Mouse (Mus musculus): ENCODE measurements around the gene Myog.
"Not testable (repeated sequence)": the region's sequence is repeated elsewhere in the genome, so short reads cannot be mapped to it uniquely, and the experiment has no call there.

Myog gene

DNA sequence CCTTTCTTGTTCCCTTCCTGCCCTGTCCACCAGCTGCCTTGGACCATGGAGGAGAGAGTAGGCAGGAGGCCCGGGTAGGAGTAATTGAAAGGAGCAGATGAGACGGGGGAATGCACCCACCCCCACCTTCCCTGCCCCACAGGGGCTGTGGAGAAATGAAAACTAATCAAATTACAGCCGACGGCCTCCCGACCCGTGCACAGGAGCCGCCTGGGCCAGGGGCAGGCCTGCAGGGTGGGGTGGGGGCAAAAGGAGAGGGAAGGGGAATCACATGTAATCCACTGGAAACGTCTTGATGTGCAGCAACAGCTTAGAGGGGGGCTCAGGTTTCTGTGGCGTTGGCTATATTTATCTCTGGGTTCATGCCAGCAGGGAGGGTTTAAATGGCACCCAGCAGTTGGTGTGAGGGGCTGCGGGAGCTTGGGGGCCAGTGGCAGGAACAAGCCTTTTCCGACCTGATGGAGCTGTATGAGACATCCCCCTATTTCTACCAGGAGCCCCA is at the start of gene Myog:
Myog (plus strand) TSS at position 392 of the 502 bp plus-strand sequence.
- in situ Hi-C loops (cut with MboI; ENCODE audit: low pct_unique_long_range_greater_than_20kb in 1 of 2, low sequenced_read_pairs in 2 of 2, unreplicated experiment in 1 of 2): loop anchor here in 1 of 2 experiments (5.0 kb wide), 1 partner anchor 137 kb away; no protein-coding TSS in a partner anchor

DNA sequence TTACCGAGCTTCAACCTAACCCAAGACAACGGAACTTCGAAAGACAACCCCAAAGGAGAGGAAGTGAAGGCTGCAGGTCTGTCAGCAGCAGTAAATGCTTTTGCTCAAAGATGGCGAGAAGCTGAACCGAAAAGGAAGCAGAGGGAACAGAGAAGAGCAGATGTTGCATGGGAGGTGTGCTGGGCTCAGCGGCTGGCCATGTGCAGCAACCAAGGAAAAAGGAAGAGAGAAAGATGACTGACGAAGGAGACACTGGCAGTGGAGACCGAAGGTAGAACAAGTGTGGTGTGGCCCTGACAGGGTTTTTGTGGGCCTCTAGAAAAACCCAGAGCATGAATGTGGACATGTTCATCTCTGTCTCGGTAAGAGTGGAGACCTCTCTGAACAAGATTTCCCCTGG is 49.1 kb upstream of the Myog start:
- in situ Hi-C loops (cut with MboI; ENCODE audit: low pct_unique_long_range_greater_than_20kb in 1 of 2, low sequenced_read_pairs in 2 of 2, unreplicated experiment in 1 of 2): no loop called here

DNA sequence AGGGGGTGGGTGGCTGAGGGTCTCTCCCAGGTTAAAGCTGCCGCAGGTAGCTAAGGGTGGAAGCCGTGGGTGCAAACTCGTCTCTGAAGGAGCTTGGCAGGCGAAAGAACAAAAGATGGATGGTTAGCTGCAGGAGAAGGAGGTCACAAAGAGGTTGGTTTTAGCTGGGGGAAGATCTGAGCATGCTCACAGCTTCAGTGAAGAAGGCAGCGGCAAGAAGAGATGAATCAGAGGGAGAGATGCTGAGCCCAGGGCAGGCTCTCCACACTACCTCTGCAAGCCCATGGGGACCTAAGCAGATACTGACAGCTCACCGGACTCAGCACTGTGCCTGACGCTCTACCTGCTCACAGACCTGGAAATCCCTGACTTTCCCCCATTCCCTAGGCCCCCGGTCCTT is 48.5 kb upstream of the Myog start:
- in situ Hi-C loops (cut with MboI; ENCODE audit: low pct_unique_long_range_greater_than_20kb in 1 of 2, low sequenced_read_pairs in 2 of 2, unreplicated experiment in 1 of 2): no loop called here

DNA sequence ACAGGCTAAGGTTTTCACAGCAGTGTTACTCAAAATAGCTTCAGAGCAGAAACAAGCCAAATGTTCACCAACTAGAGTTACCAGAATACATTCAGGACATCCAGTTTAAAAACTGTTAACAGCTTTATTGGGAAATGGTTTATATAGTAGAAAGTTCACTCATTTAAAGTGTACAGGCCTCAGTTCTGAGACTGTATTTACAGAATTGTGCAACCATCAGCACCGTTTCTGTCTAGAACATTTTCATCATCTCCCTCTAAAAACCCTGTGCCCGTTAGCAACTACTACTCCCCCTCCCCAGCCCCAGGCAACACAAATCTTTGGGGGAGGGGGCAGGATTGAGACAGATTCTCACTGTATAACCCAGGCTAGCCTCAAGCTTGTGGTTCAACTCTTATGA is 47.5 kb upstream of the Myog start:
- in situ Hi-C loops (cut with MboI; ENCODE audit: low pct_unique_long_range_greater_than_20kb in 1 of 2, low sequenced_read_pairs in 2 of 2, unreplicated experiment in 1 of 2): no loop called here

DNA sequence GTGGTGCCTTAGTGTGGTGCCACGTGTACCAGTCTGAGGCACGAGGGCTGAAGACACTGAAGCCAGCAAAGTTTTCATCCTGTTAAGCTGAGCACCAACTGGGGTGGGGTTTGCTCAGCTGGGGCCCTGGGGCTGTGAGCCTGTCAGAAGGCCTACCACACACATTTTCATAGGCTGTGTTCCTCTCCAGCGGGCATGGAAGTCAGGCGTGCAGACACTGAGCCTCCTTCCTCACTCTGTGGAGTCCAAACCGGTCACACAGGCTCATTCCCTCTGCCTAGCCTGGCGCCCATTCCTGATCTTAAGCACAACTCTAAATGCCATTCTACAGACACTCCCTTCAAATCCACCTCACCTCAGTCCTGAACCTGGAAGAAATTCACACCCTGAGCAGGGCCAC is 46.3 kb upstream of the Myog start:
- in situ Hi-C loops (cut with MboI; ENCODE audit: low pct_unique_long_range_greater_than_20kb in 1 of 2, low sequenced_read_pairs in 2 of 2, unreplicated experiment in 1 of 2): no loop called here

DNA sequence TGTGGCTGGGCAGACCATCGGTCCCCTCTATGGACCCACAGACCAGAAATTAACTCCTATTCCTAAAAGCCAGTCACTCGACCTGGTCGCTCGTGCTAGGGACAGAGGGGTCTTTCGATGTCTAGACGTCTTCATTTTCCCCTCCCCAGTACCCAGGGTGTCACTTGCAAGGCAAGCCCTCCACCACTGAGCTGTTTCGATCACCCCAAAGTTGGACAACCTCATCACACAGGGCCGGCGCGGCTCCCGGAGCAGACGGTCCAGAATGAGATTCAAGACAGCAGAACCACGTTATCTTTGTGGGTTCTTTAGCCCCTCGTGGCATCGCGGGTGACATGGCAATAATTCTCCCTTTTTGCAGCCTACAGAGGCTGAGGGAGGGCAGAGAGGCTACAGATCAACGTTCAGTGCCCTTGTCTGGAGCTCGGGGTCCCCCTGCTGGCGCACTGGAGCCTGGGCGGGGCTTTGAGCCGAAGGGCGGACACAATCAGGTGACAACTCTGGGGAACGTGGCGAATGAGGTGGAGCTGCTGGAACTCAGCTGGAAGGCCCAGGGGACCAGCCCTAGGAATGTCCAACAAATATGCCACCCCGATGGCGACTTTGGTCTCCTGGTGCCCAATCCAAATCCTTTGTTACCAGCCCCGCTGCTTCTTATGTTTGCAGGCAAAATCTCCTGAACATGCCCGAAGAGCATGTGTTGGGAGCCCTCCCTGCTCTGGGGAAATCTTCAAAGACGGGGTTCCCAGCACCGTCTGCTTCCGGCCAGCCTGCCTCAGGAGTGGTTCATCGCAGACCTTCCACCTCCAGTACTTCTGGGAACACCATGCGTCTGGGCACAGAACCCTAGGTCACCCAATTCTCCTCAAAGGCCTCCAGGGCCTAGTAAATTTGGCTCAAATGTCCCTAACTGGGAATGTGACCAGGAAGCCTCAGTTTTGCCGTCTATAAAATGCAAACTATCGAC is 45.6 kb upstream of the Myog start:
- in situ Hi-C loops (cut with MboI; ENCODE audit: low pct_unique_long_range_greater_than_20kb in 1 of 2, low sequenced_read_pairs in 2 of 2, unreplicated experiment in 1 of 2): no loop called here

DNA sequence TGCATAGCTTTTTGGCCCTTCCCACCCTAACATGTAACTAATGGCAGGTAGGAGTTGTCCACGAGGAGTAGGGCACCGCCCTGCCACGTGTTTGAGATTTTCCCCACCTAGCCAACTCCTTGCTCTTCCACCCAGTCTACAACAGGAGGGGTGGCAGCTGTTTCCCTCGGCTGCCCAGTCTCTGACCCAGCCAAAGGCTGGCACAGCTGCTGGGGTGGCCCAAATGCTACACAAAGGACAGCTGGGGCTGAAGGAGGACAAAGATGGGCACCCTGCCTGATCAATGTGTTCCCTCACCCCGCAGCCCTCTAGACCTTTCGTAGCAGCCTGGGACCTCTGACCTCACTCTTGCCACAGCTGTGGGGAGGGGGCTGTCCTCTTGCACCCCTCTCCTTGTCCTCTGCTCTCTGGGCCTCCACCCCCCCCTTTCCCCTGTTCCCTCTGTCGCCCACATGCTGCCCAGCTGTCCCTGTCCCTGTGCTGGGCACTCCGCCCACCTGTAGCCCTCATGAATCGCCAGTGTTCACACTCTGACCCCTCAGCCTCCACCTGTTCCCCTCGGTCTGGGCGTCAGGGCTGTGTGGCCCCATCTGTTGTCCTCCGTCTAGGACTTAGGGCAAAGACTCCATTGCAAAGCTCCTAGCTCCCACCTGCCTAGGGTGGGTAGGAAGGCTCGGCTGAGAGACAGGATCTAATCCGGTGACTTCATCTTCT is 44.6 kb upstream of the Myog start:
- in situ Hi-C loops (cut with MboI; ENCODE audit: low pct_unique_long_range_greater_than_20kb in 1 of 2, low sequenced_read_pairs in 2 of 2, unreplicated experiment in 1 of 2): no loop called here

DNA sequence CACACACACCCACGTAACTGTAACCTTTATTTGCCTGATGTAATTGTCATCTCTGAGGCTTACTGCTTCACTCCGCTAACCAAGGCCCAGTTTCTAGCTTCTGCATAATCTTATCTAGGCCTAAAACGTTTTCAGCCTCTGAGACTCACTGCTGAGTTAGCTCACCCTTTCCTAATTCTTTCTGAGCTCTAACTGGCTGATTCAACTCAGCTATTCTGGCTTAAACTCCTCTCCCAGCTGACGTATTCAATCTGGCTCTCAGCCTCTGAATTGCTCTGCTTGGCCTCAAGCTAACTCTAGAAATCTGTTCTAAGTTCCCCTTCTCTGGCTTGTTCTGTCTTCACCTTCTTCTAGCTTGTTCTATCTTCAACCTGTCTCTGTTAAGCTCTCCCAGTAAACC is 43.2 kb upstream of the Myog start:
- in situ Hi-C loops (cut with MboI; ENCODE audit: low pct_unique_long_range_greater_than_20kb in 1 of 2, low sequenced_read_pairs in 2 of 2, unreplicated experiment in 1 of 2): no loop called here

DNA sequence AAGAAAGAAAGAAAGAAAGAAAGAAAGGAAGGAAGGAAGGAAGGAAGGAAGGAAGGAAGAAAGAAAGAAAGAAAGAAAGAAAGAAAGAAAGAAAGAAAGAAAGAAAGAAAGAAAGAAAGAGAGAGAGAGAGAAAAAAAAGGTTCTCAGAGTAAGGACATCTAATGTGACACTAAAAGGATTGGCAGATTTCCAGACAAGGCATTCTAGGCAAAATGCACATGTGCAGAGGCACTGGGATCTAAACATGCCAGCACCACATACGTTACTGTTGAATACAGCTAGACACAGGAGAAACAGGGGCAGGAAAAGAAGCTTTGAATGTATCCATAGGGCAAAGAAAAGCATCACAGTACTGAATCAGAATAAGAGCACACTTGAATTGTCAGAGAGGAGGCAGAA is 40.1 kb upstream of the Myog start:
- in situ Hi-C loops (cut with MboI; ENCODE audit: low pct_unique_long_range_greater_than_20kb in 1 of 2, low sequenced_read_pairs in 2 of 2, unreplicated experiment in 1 of 2): not testable (repeated sequence)

DNA sequence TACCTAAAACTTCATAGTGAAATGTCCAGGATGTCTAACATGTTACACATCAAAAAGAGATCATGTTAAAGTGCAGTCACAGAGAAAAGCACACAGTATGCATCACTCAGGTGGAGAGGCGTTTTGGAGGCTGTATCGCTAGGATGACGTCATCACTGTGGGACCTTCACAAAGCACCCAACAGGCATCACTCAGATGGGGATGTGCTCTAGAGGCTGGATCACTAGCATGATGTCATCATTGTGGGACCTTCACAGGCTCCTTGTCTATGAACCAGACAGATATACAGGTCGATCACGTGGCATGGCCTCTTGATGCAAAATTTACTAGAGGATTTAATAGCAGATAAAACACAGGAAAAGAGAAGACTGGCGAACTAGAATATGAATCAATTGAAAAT is 25.4 kb upstream of the Myog start:
- in situ Hi-C loops (cut with MboI; ENCODE audit: low pct_unique_long_range_greater_than_20kb in 1 of 2, low sequenced_read_pairs in 2 of 2, unreplicated experiment in 1 of 2): no loop called here

DNA sequence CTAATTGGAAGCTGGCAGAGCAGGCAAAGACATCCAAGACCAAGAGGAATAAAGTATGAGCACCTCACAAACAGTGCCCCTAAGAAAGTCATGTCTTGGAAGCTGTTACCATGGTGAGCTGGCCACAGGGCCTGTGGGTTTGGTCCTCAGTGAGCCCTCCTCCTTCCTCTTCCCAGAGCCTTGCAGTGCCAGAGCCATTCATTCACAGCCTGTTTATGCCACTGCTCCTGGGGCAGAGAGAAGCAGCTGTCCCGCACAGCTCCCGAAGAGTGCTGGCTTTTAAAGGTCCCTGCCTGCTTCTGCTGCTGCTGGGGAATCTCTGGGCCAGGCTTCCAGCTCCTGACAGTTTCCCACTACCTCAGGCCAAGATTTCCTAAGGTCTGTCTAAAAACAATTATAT is 24.0 kb upstream of the Myog start:
- in situ Hi-C loops (cut with MboI; ENCODE audit: low pct_unique_long_range_greater_than_20kb in 1 of 2, low sequenced_read_pairs in 2 of 2, unreplicated experiment in 1 of 2): no loop called here

DNA sequence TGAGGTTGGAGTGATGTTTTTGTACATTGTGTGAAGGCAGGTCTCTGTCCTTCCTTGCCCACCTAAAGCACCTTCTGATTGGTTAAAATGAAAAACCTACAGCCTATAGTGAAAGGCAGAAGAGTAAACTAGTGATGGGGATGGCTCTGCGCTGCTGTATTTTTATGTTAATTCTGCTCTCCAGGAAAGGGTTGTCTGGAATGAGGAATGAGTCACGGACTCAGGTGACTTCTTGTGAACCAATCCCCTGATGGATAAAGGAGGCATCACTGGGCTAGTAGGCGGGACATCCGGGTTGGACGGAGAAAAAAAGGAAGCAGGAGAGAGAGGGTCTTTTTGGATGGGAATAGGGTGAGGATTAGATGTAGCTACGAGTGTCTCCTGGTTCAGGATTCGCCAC is 19.8 kb upstream of the Myog start:
- in situ Hi-C loops (cut with MboI; ENCODE audit: low pct_unique_long_range_greater_than_20kb in 1 of 2, low sequenced_read_pairs in 2 of 2, unreplicated experiment in 1 of 2): no loop called here

DNA sequence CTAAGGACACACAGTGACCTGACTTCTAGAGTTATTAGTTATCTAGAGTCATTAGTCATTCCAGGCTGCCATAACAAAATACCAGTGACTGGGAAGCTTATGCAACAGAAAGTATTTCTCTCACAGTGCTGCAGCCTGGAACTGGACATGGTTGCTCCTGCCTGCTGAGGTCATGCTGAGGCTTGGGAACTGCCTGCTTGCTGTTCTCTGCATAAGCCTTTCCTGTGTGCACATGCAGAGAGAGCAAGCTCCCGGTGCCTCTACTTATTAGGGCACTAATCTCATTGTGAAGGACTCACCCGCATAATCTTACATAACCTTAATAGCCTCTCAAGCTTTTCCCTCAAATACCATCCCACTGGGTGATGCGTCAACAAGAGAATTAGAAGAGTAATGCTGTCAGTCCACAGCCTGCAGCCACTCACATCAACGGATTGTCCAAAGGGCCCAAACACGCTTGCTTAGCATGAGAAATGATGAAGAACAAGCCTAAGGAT is 17.0 kb upstream of the Myog start:
- in situ Hi-C loops (cut with MboI; ENCODE audit: low pct_unique_long_range_greater_than_20kb in 1 of 2, low sequenced_read_pairs in 2 of 2, unreplicated experiment in 1 of 2): no loop called here

DNA sequence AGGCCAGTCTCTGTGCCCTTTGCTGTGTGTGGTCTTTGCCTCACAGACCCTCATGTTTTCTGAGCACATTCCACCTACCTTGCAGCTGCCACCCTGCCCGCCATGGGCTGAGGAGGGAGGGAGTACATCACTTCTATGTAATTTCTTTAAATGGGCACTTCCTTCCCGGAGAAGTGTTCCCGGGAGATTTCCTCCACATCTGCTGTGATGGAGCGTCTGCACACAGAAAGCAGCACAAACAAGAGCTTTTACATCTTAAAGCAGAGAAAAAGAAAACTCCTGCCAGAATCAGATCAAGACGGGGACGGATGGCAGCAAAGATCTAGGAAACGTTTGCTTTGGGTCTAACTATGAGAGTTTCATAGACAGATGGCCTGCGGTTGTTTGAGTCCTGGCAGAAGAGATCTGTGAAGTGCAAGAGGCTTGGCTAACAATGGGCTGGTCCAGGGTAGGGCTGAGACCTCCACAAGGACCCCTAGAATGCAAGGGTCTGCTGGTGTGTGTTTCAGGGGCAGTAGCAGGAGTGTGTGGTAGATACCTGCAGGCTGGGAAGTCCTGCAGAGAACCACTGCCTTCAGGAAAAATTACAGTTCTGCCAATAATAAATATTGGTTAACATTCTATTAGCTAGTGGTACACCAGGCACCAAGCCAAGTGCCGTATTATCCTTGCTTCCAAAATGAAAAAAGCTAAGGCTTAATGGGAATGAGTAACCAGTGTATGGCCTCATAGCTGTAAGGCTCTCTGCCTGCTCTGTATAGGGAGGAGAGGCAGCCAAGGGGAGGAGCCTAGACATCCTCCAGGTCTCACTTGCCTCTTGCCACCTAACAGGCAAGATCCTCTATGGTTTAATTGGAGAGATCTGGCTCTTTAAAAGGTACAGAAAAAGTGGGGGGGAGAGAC is 16.0 kb upstream of the Myog start:
- in situ Hi-C loops (cut with MboI; ENCODE audit: low pct_unique_long_range_greater_than_20kb in 1 of 2, low sequenced_read_pairs in 2 of 2, unreplicated experiment in 1 of 2): no loop called here

DNA sequence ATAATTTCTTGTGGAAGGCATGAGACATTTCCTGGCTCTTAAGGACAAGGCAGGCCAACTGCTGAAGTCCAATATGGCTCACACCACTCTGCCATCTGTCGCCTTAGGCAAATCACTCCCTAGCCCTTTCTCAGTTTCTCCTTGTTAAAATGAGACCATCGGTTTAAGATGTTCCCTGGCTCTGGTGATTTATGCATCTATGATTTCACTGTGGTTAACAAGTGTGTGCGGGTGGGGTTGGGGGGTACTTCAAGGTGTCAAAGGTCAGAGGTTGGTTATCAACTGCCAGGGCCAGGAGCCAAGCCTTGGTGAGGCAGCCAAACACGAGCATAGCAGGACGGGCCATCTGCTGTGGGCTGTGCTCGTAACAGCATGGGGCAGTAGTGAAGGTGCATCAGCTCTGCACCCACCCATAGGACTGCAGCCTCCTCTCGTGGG is 15.3 kb upstream of the Myog start:
- in situ Hi-C loops (cut with MboI; ENCODE audit: low pct_unique_long_range_greater_than_20kb in 1 of 2, low sequenced_read_pairs in 2 of 2, unreplicated experiment in 1 of 2): no loop called here

DNA sequence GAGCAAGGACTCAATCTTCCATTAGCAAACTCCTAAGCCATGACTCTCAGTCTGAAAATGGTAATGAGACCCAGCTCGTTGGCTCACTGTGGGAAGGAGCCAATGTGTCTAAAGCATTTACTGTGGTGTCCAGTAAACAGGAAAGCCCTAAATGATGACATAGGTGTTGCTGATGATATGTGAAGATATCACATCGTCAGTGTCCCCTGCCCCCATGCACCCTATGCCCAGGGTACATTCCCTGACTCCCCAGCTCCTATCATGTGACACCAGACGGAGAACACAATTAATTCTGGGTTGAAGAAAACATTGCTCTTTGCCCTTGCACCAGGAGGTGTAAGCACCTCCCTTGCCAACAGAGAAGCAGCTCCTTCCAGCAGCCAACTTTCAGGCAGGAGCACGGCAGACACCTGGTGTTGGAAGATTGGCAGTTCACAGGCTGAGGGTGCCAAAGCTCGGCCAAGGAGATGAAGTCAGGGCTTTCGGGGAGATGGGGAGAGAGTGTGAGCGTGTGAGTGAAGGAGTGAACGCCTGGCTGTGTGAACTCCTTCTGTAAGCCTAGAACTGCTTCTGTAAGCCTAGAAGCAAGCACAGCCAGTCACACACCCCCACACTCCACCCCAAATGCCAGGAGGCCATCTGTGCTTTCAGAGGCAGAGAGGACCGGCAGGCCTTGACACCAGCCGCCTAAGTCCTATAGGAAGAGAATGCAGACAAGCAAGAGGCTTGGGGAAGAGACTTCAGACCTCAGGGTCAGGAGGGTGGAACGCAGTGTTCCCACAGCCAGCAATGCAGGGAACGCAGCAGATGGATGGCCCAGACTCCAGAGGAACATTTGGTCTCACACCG is 13.9 kb upstream of the Myog start:
- in situ Hi-C loops (cut with MboI; ENCODE audit: low pct_unique_long_range_greater_than_20kb in 1 of 2, low sequenced_read_pairs in 2 of 2, unreplicated experiment in 1 of 2): no loop called here

DNA sequence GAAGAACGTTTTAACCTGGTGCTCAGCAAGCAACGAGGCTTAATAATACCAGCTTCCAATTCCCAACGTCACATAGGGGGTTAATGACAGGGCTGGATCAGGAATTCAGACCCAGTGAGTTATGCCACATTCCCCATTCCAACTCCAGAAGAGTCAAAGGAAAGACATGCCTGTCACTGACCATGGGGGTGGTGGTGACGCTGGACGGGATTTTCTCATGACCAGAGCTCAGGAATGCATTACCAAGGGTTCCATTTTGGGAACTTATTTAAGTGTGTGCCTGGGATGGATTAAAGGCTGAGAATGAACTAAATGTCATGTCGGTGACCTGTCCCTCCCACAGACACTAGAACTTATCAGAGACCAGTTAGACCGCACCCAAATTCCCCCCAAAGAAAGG is 13.0 kb upstream of the Myog start:
- in situ Hi-C loops (cut with MboI; ENCODE audit: low pct_unique_long_range_greater_than_20kb in 1 of 2, low sequenced_read_pairs in 2 of 2, unreplicated experiment in 1 of 2): no loop called here

DNA sequence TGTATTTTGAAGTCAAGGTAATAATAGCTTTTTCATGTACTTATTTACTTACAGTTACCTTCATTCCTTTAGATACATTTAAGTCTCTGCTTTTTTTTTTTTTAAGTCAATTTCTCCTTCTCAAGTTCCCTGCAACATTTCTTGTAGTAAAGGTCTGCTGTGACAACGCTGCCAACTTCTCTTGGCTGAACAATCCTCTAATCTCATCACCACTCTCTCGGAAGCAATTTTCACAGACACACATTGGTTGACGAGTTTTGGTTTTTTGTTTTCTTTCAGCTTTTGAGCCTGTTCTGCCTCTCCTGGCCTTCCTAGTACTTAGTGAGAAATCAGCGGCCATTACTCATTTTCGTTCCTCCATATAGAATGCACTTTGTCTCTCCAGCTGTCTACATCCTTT is 9.6 kb upstream of the Myog start:
- in situ Hi-C loops (cut with MboI; ENCODE audit: low pct_unique_long_range_greater_than_20kb in 1 of 2, low sequenced_read_pairs in 2 of 2, unreplicated experiment in 1 of 2): no loop called here

Measured in mouse embryonic stem cell (cell line).